Mouse (Mus musculus) forebrain, embryonic 12.5 days (tissue): Measurements from ENCODE around the gene Tceal8. TPM values are rescaled to one million over a fixed set of nuclear protein-coding genes. Genes with fewer than 3 reads are reported as not detected.

Experiments used
- microRNA-seq: library from miRNA; unstranded; fragments of <30 nt; microRNA quantifications from one replicate; pipeline ENCODE4, GENCODE M21; 2017
- polyA plus RNA-seq: library from polyadenylated mRNA; unstranded; fragments of >200 nt; fragmentation: Nextera tagmentation; extraction: Ambion mirVana; gene quantifications from 2 replicates; pipeline ENCODE4 v1.2.1, GENCODE M21; 2016

Tceal8 gene
- polyA plus RNA-seq, 1 experiment from 2014 or later: 152 TPM

Small RNAs within 50 kb of the gene (microRNA-seq; reads per million reads assigned to microRNA genes)
- gene Mir6383: not detected

Other genes with a start within 250 kb of the Tceal8 start
- gene Arxes2, start 178.5 kb downstream of the Tceal8 start, polyA plus RNA-seq: 143 and 148 TPM in 2 replicates
- gene Arxes1, start 139.0 kb downstream of the Tceal8 start, polyA plus RNA-seq: 50.8 and 53.0 TPM in 2 replicates
- 403 and 426 TPM in 2 replicates for gene Bex2, start 104.1 kb downstream of the Tceal8 start, polyA plus RNA-seq
- gene Nxf3, start 87.1 kb downstream of the Tceal8 start, polyA plus RNA-seq: not detected in 2 replicates
- gene Bex4, start 33.3 kb downstream of the Tceal8 start, polyA plus RNA-seq: 117 and 124 TPM in 2 replicates
- 10.4 and 11.1 TPM in 2 replicates for gene Tceal5, start 31.5 kb upstream of the Tceal8 start, polyA plus RNA-seq
- 0.76 and 1.5 TPM in 2 replicates for gene Tceal7, start 42.4 kb upstream of the Tceal8 start, polyA plus RNA-seq
- 131 and 138 TPM in 2 replicates for gene Bex1, start 43.2 kb upstream of the Tceal8 start, polyA plus RNA-seq
- gene Tceal9, start 72.7 kb upstream of the Tceal8 start, polyA plus RNA-seq: 411 and 412 TPM in 2 replicates
- gene Bex3, start 97.9 kb upstream of the Tceal8 start, polyA plus RNA-seq: 632 and 641 TPM in 2 replicates